Mouse (Mus musculus): ENCODE data around the gene Isy1. TPM values are rescaled to one million over a fixed set of nuclear protein-coding genes. Genes with fewer than 3 reads are reported as not detected.

Isy1 gene
- total and polyA plus RNA-seq, 3 experiments: 7.3 to 22.8 (median 22.3) TPM

DNA sequence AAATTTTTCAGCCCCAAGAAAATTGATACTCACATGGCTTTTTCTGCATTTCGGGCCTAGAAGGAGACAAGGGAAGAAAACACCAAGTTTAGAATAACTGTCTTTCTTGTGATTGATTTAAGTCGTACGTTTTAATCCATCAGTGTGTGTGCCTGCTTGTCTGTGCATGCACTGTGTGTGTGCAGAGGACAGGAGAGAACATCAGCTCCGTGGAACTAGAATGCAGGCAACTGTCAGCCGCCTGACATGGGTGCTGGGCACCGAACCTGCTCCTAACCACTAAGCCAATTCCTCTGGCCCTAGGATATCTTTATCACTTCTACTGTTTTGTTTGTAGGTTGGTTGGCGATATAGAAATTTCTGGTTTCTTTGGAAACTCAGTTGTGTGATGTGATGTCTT, 2.9 kb downstream of the Isy1 start, which contains the start of gene Gm45140:
Gm45140 (minus strand) TSS at position 101 of the 400 bp plus-strand sequence.
- Histone ChIP-seq H3K36me3 (ENCODE audit: control insufficient read depth, insufficient read depth, low read length) (no peaks in the 10 kb centered on the region; the same call in 1 of the 2 replicates), H3K4me3 (no peak within 1 kb of the TSS), H3K9ac (ENCODE audit: low read depth, low read length) (no peak within 1 kb of the TSS), H3K27ac (no peak within 1 kb of the TSS), H3K79me2 (replicated peaks; ENCODE audit: control insufficient read depth, insufficient read depth, low read length) (0 out of 2 replicates have a peak, but pooled peaks cover 1% of the 10 kb centered on the region), H3K4me1 (ENCODE audit: control insufficient read depth, insufficient read depth, low read length) (no peaks in the 10 kb centered on the region), H3K27me3 (ENCODE audit: control insufficient read depth, insufficient read depth, low read length) (no peaks in the 10 kb centered on the region)
- TF ChIP-seq CTCF (IDR thresholded peaks at IDR 0.05): no peak
- TF ChIP-seq POLR2A (IDR thresholded peaks at IDR 0.05; ENCODE audit: insufficient read depth, low read depth, low read length): no peak
- TF ChIP-seq EP300 (IDR thresholded peaks at IDR 0.05; ENCODE audit: insufficient read depth, low read depth, low read length): no peak
- WGBS: 93% methylated on average over 7 of the region's 7 CpGs
- DNase-seq: no peak
- intact Hi-C loops (cut with DNase I): no loop called here

DNA sequence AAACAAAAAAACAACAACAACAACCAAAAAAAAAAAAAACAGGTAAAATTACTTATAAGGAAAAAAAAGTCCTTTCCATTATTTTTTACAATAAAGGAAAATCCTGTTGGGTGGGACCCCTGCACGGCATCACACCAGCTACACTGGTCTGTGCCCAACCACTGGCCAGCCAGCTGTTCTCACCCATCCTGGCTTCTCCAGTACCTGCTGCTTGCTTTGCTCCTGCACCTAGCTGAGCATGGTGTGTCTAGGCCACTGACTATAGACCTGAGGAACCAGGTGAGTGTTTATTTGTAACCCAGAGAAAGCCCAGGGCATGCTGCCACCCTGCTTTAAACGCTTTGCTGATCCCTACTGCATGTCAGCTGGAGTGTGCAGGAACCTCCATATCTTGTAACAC, 18.2 kb downstream of the Isy1 start:
- Histone ChIP-seq H3K4me1 (ENCODE audit: control insufficient read depth, insufficient read depth, low read length) (no peaks in the 10 kb centered on the region), H3K27me3 (ENCODE audit: control insufficient read depth, insufficient read depth, low read length) (no peaks in the 10 kb centered on the region), H3K4me3 (no peak overlapping the region), H3K36me3 (ENCODE audit: control insufficient read depth, insufficient read depth, low read length) (no peaks in the 10 kb centered on the region), H3K27ac (no peak overlapping the region), H3K9ac (ENCODE audit: low read depth, low read length) (no peak overlapping the region), H3K79me2 (replicated peaks; ENCODE audit: control insufficient read depth, insufficient read depth, low read length) (no peaks in the 10 kb centered on the region)
- intact Hi-C loops (cut with DNase I): no loop called here
- no peak for TF ChIP-seq CTCF (IDR thresholded peaks at IDR 0.05)
- no peak for TF ChIP-seq POLR2A (IDR thresholded peaks at IDR 0.05; ENCODE audit: insufficient read depth, low read depth, low read length)
- no peak for TF ChIP-seq EP300 (IDR thresholded peaks at IDR 0.05; ENCODE audit: insufficient read depth, low read depth, low read length)
- DNase-seq: no peak
- 97% methylated on average over 2 of the region's 2 CpGs for WGBS

DNA sequence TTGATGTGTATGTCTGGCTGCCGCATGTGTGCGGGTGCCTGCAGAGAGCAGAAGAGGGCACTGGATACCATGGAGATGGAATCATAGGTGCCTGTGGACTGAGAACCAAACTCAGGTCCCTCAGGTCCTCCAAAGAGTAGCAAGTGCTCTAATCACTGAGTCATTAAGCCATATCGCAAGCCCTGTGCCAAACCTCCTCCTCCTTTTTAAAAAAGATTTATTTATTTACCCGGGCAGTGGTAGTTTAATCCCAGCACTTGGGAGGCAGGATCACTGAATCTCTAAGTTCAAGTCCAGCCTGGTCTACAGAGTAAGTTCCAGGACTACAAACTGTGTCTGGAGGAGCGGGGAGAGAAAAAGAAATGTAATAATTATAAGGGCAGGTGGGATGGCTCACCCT, 24.1 kb downstream of the Isy1 start:
- H3K4me1 ChIP-seq (ENCODE audit: control insufficient read depth, insufficient read depth, low read length): peaks cover 4% of the 10 kb centered on the region
- peaks cover 2% of the 10 kb centered on the region for H3K79me2 ChIP-seq (replicated peaks; ENCODE audit: control insufficient read depth, insufficient read depth, low read length)
- 94% methylated on average over 5 of the region's 5 CpGs for WGBS
- intact Hi-C loops (cut with DNase I): loop anchor here (2.0 to 5.0 kb wide), 4 partner anchors 38 to 1088 kb away; partner anchors contain the start of genes Cnbp, Copg1 and Tpra1
- TF ChIP-seq CTCF (IDR thresholded peaks at IDR 0.05) (no peak), EP300 (IDR thresholded peaks at IDR 0.05; ENCODE audit: insufficient read depth, low read depth, low read length) (no peak), POLR2A (IDR thresholded peaks at IDR 0.05; ENCODE audit: insufficient read depth, low read depth, low read length) (no peak)
- no peak for DNase-seq
- no peak overlapping the region for H3K9ac ChIP-seq (ENCODE audit: low read depth, low read length)
- H3K4me3 ChIP-seq: no peak overlapping the region
- no peaks in the 10 kb centered on the region for H3K36me3 ChIP-seq (ENCODE audit: control insufficient read depth, insufficient read depth, low read length)
- H3K27me3 ChIP-seq (ENCODE audit: control insufficient read depth, insufficient read depth, low read length): no peaks in the 10 kb centered on the region
- H3K27ac ChIP-seq: no peak overlapping the region

DNA sequence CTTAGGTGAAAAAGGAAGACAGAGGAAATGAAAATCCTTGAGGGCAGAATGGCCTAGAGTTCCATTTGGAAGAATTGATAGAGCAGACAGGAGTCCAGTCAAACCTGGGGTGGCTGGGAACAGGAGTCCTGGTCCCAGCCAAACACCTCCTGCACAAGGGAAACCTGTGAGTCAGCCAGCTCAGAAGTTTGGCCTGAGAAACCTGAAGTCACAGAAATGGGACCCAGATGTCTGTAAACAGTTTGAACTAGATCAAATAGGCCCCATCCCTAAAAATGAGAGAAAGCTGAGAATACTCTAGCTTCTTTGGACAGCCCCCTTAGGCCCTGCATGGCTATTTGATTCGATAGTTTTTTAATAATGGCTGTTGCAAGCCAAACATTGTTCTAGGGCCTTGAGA, 25.9 kb downstream of the Isy1 start:
- H3K4me3 ChIP-seq: no peak overlapping the region; the same call in none of the 2 replicates
- WGBS: 83% methylated on average over 1 of the region's 1 CpGs
- peaks cover 2% of the 10 kb centered on the region for H3K79me2 ChIP-seq (replicated peaks; ENCODE audit: control insufficient read depth, insufficient read depth, low read length)
- DNase-seq: no peak
- H3K4me1 ChIP-seq (ENCODE audit: control insufficient read depth, insufficient read depth, low read length): peaks cover 6% of the 10 kb centered on the region
- TF ChIP-seq CTCF (IDR thresholded peaks at IDR 0.05) (no peak), EP300 (IDR thresholded peaks at IDR 0.05; ENCODE audit: insufficient read depth, low read depth, low read length) (no peak), POLR2A (IDR thresholded peaks at IDR 0.05; ENCODE audit: insufficient read depth, low read depth, low read length) (no peak)
- no peaks in the 10 kb centered on the region for H3K27me3 ChIP-seq (ENCODE audit: control insufficient read depth, insufficient read depth, low read length)
- H3K9ac ChIP-seq (ENCODE audit: low read depth, low read length): no peak overlapping the region
- intact Hi-C loops (cut with DNase I): loop anchor here (5.0 kb wide), 3 partner anchors 40 to 1090 kb away; partner anchors contain the start of genes Cnbp and Tpra1
- H3K36me3 ChIP-seq (ENCODE audit: control insufficient read depth, insufficient read depth, low read length): no peaks in the 10 kb centered on the region
- H3K27ac ChIP-seq: peak overlapping the region; percentile 84

DNA sequence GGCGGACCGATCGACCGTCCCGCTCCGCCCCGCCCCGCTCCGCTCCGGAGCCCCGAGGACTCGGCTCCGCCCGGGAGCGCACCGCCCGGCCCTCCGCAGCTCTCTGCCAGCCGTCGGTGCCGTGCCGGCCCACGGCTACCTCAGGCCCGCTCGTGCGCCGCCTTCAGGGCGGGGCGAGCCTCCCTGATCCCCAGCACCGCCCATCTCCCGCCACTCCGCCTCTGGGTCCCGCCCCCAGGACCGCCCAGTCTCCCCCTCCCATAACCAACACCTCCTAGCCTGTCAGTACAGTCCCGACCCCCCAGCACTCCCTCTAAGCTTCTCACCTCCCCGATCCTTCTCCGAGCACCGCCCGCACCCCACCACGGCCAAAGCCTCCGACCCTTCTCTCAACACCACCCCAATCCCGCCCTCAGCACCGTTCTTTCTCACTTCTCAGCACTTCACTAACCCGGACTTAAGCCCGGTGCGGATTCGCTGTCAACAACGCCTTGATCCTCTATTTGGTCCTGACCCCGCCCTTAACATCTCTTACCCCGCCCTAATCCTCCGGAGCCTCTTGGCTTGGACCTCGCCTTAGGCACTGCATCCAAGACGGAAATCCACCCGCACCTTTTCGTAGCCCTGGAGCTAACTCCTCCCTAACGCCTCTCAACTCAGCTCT, 26.8 kb downstream of the Isy1 start, which contains the start of gene Rab43:
Rab43 (minus strand) TSS at position 490 of the 664 bp plus-strand sequence.
- Histone ChIP-seq H3K79me2 (replicated peaks; ENCODE audit: control insufficient read depth, insufficient read depth, low read length) (peaks cover 3% of the 10 kb centered on the region), H3K27me3 (ENCODE audit: control insufficient read depth, insufficient read depth, low read length) (no peaks in the 10 kb centered on the region), H3K27ac (peak within 1 kb of the TSS; percentile 84), H3K9ac (ENCODE audit: low read depth, low read length) (peak within 1 kb of the TSS; percentile 73), H3K36me3 (ENCODE audit: control insufficient read depth, insufficient read depth, low read length) (no peaks in the 10 kb centered on the region), H3K4me1 (ENCODE audit: control insufficient read depth, insufficient read depth, low read length) (peaks cover 6% of the 10 kb centered on the region), H3K4me3 (peak within 1 kb of the TSS; percentile 97)
- TF ChIP-seq CTCF (IDR thresholded peaks at IDR 0.05): peak; percentile 55
- no peak; the same call in 1 of the 2 replicates for TF ChIP-seq EP300 (IDR thresholded peaks at IDR 0.05; ENCODE audit: insufficient read depth, low read depth, low read length)
- peak; percentile 71 for TF ChIP-seq POLR2A (IDR thresholded peaks at IDR 0.05; ENCODE audit: insufficient read depth, low read depth, low read length)
- 1% methylated on average over 55 of the region's 56 CpGs for WGBS
- intact Hi-C loops (cut with DNase I): loop anchor here (1.0 to 5.0 kb wide), 4 partner anchors 26 to 1090 kb away; partner anchors contain the start of genes Cnbp, Isy1 and Tpra1
- peak; percentile 97 to 98 for DNase-seq
